Mouse (Mus musculus) urinary bladder, postnatal 25 days (tissue): ENCODE data around the gene Dnajb8.

ENCODE experiments used
- DNase-seq: peaks from one replicate; pipeline ENCODE4 v3.0.0; 2022; ENCODE audit warnings: low spot score

Dnajb8 gene

DNA sequence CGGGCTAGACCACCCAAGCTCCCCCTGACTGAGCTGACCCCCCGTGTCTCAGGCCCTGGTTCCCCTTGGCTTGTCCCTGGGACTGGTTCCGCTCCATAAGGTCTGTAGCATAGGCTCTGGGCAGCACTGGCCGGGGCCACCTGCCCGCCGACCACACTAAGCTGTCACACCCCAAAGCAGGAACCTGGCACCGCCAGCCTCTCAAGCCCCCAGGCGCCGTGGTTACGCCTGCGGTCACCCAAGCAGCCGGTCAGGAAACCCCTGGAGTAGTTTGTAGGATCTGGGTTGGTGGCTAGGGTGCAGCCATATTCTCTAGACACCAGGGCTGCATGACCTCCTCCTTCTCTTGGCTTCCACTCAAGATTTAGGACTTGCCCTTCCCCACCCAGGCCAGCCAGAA lies 7.2 kb downstream of the Dnajb8 start:
- no peak for DNase-seq

DNA sequence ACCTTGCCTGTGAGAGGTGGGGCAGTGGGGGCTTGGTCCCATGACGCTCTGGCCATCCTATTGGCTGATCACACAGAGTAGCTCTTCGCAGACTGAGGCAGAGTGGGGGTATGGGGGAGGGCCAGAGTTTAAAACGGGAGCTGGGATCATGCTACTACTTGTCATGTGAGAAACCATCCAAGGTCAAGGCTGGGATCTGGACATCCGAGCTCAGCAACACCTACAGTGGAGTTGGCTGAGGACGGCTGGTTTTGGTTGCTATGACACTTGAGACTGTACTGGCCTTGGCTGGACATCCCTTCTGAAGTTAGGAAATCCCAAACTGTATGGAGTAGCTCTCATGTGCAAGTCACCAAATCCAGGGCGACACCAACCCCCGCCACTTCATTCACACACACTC lies 9.8 kb downstream of the Dnajb8 start:
- DNase-seq, result no peak

DNA sequence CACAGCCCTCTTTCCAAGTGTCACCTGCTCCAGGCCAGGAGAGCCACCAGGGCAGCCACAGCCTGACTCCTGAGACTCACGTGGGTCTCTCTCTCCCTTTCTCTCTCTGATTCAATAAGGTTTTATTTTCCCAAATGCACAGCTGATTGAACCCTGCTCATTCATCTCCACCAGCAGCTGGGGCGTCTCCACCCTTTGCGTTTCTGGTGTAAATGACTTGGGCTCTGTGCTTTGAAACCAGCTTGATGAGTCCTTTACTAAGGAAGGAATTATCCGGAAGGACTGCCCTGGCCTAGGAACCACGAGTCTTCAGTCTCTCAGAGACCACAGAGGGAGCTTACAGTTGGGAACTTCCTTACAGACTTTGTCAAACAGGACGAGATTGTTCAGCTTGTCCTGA lies 10.2 kb downstream of the Dnajb8 start:
- DNase-seq, result no peak

DNA sequence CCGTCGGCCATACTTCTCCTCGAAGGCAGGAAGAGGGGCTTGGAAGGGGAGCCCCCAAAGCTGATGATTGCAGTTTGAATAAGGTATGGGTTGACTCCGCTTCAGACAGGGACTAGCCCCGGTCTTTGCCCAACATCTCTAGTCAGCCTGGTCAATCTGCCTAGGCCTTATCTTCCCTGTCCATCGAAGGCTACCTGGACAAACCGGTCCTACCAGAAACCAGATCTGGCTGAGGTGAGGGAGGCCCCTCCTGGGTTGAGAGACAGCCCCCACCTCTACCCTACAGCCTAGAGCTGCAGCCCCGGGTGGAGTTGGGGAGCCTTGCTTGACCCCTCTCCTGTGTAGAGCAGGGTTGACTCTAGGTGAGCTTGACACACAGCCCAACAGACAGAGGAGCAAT lies 11.9 kb downstream of the Dnajb8 start:
- peak; percentile 67 for DNase-seq

- DNase-seq, result no peak
Observed at GRCm38 (mm10) chr6:88235461-88235860, 13.4 kb downstream of the Dnajb8 start.

- DNase-seq, result no peak
Observed at GRCm38 (mm10) chr6:88235983-88236382, 13.9 kb downstream of the Dnajb8 start.

GRCm38 (mm10) chr6:88236513-88236912 lies 14.4 kb downstream of the Dnajb8 start:
- DNase-seq, result no peak

DNA sequence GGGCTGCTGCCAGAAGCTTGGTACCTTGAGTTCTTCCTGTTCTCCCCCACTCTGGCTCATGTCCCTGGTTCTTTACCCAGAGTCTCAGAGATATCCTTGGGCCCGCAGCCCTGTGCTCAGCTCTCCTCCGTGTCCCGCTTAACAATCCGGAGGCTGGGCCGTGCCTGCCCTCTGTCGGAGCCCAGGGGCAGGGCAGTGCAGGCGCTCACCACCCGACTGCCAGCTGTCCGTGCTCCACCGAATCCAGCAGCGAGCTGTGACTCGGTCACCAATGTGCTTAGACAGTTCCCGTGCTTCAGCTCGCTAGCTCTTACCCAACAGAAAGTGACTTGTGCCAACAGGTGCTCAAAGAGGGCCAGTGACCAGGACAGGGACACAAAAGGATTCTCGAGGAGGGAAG lies 20.5 kb downstream of the Dnajb8 start:
- peak; percentile 56 for DNase-seq

DNA sequence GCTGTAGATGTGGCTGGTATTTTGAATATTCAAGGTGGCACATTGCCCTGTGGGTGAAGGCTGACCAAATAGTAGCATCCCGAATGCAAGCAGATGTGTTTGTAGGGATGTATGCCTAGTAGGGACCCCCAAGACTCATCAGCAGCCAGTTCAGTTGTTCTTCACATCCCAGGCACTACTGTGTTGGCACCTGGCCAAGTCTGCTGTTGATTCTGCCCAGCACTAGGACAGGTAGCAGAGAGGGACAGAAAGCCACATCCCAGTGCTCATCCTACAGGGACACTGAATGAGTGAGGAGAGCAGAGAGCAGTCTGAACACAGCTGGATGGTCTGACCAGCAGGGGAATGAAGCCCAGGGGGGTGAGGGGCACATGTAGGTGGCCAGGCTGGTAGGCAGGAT lies 27.2 kb downstream of the Dnajb8 start:
- DNase-seq, result no peak

DNA sequence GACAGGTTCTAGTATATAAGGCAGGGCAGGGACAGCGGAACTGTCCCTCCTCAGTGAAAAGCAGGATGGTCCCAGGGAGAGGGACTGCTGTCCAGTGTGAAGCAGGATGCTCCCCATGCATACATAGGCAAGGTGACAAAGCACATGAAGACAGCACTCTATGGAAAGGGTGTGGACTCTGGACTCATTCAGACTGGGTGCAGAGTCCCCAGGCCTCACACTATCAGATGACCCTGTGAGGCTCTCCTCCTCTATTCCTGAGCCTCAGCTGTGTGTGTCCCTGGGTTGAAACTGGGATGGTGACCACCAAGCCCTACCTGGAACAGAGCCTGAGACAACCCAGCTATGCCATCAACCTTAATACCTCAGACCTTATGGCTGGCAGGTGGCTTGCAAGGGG lies 29.3 kb downstream of the Dnajb8 start:
- DNase-seq, result no peak

DNA sequence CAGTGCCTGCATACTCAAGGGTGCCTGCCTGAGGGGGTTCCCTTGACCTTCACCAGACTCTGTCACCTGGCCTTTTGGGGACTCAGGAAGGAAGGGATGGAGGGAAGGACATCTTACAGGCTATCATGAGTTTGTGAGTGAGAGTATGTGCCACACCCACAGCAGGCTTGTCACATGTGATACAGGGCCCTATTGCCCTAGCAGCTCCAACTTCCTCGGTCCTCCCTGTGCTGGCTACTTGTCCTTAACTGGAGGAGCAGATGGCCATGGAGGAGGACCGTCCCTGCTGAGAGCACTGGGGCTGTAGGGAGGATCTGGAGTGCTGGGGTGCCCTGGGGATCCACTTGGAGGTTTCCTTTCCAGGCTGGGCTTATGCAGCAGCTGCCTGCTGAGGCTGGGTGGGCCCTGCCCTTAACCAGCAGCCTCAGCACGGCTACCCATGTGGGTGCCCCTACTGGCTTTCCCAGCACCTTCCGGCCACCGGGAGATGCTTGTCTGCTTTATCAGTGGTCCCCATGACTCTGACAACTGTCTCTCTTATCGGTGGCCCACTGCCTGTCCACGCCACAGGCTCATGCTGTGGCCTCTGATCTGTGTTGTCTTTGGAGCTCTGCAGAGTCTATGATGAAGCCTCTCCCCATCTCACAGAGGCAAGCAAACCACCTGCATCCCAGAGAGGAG lies 29.9 kb downstream of the Dnajb8 start:
- no peak for DNase-seq

- DNase-seq, result no peak
Observed at GRCm38 (mm10) chr6:88254082-88254481, 32.0 kb downstream of the Dnajb8 start.

GRCm38 (mm10) chr6:88255435-88255834 lies 33.4 kb downstream of the Dnajb8 start:
- no peak for DNase-seq

DNA sequence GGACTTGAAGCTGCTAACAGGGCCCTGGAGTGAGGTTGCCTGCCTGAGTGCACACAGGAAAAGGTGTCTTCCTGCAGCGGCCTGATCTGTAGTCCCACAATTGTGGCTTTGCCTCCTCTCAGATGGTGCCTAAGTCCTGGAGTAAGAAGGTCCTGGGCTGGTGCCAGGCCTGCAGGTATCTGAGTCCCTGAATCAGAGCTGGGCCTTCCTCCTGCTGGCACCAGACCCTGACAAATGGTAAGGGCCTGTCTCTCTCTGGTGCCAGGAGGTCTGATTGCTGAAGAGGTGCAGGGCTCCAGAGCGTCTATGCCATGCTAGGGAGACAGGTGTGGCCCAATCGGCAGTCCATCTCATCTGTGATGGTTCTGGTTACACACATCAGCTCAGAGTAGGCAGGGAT lies 37.6 kb downstream of the Dnajb8 start:
- DNase-seq, result no peak

GRCm38 (mm10) chr6:88260645-88261044 lies 38.6 kb downstream of the Dnajb8 start:
- DNase-seq, result no peak

DNA sequence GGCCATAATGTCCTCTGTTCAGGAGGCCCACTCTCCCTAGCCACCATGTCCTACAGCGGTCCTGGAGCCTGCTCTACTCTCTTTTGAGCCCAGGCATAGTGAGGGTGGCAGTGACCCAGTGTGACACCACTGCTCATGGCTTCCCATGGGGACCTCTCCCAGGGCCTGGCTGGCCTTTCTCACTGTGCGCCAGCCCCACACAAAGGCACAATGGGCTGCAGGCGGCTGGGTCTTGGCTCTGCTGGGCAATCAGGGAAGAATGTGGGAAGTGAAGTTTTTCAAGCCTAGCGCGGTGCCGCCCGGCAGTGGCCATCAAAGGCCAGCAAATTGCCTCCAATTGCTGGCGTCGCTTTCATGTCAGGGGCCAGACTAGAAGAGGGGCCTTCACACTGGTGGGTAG lies 40.1 kb downstream of the Dnajb8 start:
- DNase-seq, result no peak

DNA sequence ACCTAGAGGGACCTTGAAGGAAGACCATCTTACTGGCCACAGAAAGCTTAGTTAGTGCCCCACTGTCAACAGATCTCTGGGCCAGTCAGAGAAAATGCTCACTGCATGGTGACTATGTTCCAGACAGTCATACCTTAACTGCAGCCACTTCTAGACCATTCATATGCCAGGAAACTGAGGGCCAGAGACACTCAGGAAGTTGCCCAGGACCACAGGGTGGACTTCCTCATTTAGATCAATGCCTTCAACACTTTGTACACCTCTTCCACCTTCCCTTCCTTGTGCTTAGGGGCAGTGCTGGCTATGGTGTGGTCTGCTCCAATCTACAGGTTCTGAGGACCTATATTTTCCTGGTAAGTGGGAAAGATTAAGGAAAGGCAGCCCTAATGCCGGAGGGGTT lies 43.3 kb downstream of the Dnajb8 start:
- DNase-seq, result no peak

DNA sequence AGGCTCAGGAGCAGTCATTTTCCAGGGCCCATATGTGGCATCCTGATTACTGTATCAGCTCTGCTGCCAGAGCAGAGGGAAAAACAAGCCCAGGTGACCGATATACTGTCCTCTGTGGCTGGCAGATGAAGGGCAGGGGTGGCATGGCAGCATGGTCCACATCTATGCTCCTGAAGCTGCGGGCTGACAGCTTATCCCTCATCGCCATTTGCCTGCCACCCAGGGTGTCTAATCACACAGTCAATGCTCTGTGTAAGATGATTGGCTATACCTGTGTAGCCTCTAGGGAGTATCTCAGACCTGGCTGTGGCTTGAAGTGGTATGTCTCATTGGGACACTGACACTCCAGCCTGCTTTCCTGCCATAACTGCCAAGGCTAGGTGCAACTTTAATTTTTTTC lies 44.0 kb downstream of the Dnajb8 start:
- DNase-seq, result no peak

DNA sequence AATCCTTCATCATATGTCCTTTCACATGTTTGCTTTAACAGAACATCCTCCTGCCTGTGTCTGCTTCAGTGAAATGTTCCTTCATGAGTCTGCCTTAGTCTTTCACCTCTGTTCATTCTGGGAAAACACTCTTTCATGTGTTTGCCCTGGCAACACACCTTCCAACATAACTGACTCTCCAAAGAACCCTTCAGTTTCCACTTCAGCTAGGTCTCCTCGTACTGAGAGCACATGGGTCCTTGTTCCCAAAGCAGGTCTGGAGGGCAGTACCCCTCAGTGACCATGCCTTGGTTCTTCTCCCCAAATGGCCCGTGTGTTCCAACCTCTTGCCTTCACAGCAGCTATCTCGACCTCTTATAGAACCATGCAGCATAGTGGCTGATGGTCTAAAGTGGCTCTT lies 45.0 kb downstream of the Dnajb8 start:
- DNase-seq, result no peak

GRCm38 (mm10) chr6:88267970-88268369 lies 45.9 kb downstream of the Dnajb8 start:
- DNase-seq, result no peak

GRCm38 (mm10) chr6:88274623-88275022 lies 52.6 kb downstream of the Dnajb8 start:
- no peak for DNase-seq

GRCm38 (mm10) chr6:88276221-88276620 lies 54.2 kb downstream of the Dnajb8 start:
- DNase-seq, result no peak

DNA sequence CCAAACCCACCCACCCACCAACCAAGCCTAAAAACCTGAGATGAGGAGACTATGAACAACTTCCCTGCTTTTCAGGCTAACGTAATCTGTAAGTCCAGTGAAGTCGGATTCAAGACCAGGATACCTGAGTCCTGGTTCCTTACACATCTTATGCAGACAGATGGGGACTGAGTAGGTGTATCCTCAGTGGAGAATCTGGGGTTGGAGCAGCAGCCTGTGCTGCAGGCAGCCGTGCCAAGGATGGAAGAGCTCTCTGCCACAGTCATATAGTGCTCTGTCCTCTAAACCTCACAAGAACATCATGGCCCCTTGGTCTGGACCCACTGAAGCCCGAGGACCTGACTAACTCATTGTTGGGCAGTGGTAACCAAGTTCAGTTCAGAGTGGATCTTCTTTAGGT lies 55.2 kb downstream of the Dnajb8 start:
- no peak for DNase-seq

- DNase-seq, result no peak
Observed at GRCm38 (mm10) chr6:88278141-88278540, 56.1 kb downstream of the Dnajb8 start.
